Mouse (Mus musculus): Measurements from ENCODE around the gene Ptprk. TPM values are rescaled to one million over a fixed set of nuclear protein-coding genes. Genes with fewer than 3 reads are reported as not detected.
A peak's percentile ranks its signal among the peaks of the same experiment; 100 is the strongest.

The Ptprk gene
- total RNA-seq, 1 experiment from 2014 or later: not detected

DNA sequence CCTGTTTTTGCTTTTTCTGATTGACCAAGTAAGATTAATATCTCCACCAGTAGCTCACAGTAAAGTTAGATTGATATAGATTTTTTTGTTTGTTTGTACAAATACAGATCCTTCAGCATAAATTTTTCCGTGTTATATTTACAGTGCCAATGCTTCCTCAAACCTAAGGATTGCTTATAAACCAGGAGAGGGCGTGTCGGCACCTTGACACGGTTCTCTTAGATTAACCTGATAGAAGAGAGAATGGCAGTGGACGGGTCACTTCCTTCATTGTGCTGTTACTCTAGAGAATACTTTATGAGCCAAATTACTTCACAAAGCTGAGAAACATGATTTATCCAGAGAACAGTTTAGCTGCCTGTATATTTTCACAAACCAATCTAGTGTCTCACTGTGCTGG is 505.0 kb downstream of the Ptprk start:
- no peak for ATAC-seq (replicated peaks; ENCODE audit: insufficient number of reproducible peaks, low FRiP score, low TSS enrichment, poor library complexity, severe bottlenecking)

DNA sequence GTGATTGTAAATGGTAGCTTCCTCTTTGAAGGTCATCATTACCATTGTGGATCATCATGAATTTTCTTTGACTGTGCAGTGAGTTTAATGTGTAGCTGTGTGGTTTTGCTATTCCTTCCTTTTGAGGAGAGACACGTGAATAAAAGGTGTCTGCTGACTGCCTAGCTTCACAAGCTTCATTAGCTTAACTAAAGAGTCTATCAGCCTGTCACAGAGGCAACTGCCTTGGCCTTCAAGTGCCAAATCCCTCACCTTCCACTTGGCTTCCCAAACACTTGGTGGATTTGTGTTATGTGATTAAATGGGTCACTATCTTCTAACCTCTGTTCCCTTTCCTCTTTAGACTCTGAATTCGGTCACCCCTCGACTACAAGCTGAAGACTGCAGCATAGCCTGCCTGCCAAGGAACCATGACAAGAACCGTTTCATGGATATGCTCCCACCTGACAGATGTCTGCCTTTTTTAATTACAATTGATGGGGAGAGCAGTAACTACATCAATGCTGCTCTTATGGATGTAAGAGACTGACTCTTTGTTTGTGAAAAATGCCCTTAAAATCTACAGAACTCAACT is 512.0 kb downstream of the Ptprk start:
- no peak for ATAC-seq (replicated peaks; ENCODE audit: insufficient number of reproducible peaks, low FRiP score, low TSS enrichment, poor library complexity, severe bottlenecking)

GRCm38 (mm10) chr10:28588401-28588800 is 513.8 kb downstream of the Ptprk start:
- ATAC-seq (replicated peaks; ENCODE audit: insufficient number of reproducible peaks, low FRiP score, low TSS enrichment, poor library complexity, severe bottlenecking): no peak

DNA sequence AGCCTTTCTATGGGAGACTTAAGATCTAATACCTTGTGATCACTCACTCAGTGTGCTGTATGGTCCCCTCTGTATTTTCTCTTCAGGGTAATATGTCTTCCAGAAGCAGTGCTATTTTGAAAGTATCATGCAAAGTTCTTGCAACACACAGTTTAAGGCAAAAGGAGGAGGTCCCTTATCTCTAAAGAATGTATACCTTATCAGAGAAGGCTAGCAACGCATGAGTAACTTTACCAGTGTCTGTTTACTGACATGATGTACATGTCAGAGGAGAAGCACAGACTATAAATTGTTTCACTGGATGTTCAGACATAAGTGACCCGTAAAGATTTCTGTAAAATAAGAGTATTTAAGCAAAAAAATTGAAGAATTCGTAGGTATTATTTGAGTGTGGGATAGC is 516.2 kb downstream of the Ptprk start:
- no peak for ATAC-seq (replicated peaks; ENCODE audit: insufficient number of reproducible peaks, low FRiP score, low TSS enrichment, poor library complexity, severe bottlenecking)

- 0 out of 2 replicates have a peak, but pooled peaks have one; percentile 63 for ATAC-seq (replicated peaks; ENCODE audit: insufficient number of reproducible peaks, low FRiP score, low TSS enrichment, poor library complexity, severe bottlenecking)
These were observed 519.1 kb downstream of the Ptprk start for GRCm38 (mm10) chr10:28593566-28594292.

GRCm38 (mm10) chr10:28596897-28597296 is 522.3 kb downstream of the Ptprk start:
- no peak for ATAC-seq (replicated peaks; ENCODE audit: insufficient number of reproducible peaks, low FRiP score, low TSS enrichment, poor library complexity, severe bottlenecking)

DNA sequence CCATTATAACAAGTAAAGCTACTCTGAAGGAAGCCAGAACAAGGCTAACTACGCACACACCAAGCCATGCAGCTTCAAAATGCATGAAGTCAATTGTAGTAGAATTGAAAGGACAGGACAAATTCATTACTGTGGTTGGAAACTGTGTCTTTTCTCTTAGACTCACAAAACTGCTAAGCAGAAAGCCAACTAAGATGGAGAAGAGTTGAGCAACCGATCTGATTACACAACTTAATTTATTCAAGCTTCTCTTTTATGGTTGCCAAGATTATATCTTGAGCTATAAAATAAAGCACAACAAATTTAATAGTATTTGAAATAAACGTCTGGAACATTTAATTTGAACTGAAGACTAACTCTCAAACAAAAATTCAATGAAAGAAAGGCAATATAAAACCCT is 534.5 kb downstream of the Ptprk start:
- ATAC-seq (replicated peaks; ENCODE audit: insufficient number of reproducible peaks, low FRiP score, low TSS enrichment, poor library complexity, severe bottlenecking): no peak

DNA sequence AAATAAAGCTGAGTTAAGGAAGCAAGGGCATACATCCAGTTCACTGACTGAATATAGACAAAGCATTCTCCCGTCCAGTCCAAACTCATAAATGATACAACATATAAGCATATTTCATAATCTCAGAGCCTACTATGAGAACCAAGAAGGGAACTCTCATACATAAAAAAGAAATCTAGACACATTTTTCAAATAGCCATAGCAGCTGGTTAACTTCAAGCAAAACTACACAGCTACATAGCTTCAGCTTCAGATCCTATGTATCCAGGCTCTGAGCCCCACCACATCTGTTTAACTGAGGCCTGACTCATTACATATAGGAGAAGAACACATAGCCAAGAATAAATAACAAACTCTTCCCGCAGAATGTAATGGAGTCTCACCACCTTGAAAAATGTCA is 539.8 kb downstream of the Ptprk start:
- ATAC-seq (replicated peaks; ENCODE audit: insufficient number of reproducible peaks, low FRiP score, low TSS enrichment, poor library complexity, severe bottlenecking): no peak

GRCm38 (mm10) chr10:28617203-28617602 is 542.6 kb downstream of the Ptprk start:
- ATAC-seq (replicated peaks; ENCODE audit: insufficient number of reproducible peaks, low FRiP score, low TSS enrichment, poor library complexity, severe bottlenecking): no peak

DNA sequence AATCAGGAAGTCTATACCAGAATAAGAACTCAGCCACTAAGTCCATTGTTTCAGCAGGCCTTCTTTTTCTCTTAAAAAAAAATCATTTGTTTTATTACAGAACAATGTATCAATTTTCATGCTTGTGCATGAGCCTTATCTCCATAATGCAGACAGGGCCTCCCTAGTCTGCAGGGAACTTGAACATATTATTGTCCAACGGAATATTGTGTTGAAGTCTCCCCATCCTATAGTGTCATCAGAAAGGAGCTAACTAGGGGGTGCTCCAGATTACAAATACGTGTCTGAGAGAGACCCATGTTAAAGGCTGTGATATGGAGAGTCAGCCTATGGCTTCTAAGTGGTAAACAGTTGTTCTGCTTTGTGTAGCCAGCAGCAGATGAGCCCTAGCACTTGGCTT is 543.4 kb downstream of the Ptprk start:
- no peak for ATAC-seq (replicated peaks; ENCODE audit: insufficient number of reproducible peaks, low FRiP score, low TSS enrichment, poor library complexity, severe bottlenecking)

DNA sequence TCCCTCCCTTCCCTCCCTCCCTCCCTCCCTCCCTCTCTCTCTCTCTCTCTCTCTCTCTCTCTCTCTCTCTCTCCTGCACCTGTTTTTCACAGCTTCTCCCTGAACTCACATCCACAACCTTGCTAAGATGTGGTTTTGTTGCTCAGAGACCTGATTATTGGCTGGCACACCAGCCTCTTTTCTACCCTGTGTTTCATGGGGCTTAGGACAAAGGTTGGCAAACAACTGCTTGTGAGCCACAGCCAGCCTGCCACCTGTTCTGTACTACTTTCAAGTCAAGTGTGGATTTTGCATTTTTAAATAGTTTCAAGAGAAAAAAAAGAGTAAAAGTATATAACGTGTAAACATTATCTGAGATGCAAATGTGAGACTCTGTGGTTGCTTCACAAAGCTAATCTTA is 544.8 kb downstream of the Ptprk start:
- no peak for ATAC-seq (replicated peaks; ENCODE audit: insufficient number of reproducible peaks, low FRiP score, low TSS enrichment, poor library complexity, severe bottlenecking)

GRCm38 (mm10) chr10:28636096-28636495 is 561.5 kb downstream of the Ptprk start:
- ATAC-seq (replicated peaks; ENCODE audit: insufficient number of reproducible peaks, low FRiP score, low TSS enrichment, poor library complexity, severe bottlenecking): no peak

DNA sequence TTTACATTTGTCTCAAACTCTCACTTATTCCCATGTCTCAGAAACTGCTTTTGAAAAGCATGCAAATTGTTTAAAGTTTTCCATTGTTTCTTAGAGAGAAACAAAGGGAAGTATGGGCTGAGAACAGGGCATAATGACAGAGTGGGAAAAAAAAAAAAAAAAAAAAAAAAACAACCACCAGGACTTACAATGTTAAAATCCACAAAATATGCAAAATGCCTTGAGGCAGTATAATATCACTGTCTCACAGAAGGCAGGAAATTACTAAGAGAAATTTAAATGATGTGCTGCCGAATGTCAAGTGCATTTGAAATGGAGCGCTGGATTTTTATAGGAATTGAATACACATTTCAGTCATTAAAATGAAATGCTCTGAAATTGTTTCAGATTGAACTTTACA is 567.3 kb downstream of the Ptprk start:
- no peak for ATAC-seq (replicated peaks; ENCODE audit: insufficient number of reproducible peaks, low FRiP score, low TSS enrichment, poor library complexity, severe bottlenecking)

All from monocyte, adult 5-6 weeks (primary cell).